Mouse (Mus musculus) Muller cell, postnatal 12 days (primary cell): ENCODE results near the gene Etv4.
A peak's percentile ranks its signal among the peaks of the same experiment; 100 is the strongest.

ENCODE experiments used
- DNase-seq: peaks from one replicate; pipeline ENCODE4 v3.0.0-alpha.2; 2015; ENCODE audit errors: inconsistent ontology term

Gene Etv4

DNA sequence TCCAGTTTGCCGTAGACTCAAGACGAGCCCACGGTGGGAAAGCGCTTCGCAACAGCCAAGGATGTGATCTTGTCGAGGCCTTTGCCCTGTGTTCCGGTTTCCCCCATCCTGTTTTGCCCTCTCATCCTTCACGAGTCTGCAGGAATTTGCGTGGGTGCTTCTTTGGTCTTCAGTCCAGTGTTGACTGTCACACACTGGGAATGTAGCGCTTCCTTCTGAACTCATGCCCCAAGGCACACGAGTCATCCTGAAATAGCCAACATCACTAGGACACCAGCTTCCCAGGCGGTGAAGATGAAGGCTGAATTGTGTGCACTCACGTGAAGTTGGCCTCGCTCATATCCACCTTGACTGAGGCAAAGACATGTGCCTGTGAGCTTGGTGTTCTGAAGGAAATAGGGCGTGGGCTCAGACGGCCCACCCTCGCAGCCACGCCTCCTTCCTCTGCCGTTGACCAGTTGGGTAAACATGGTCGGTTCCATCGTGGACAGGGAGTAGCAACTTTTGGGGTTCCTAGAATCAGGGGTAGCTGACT lies 65.1 kb downstream of the Etv4 start:
- DNase-seq: peak; percentile 53
